Mouse (Mus musculus) midbrain, postnatal 0 days (tissue): Measurements from ENCODE around the gene Ap1b1. TPM values are rescaled to one million over a fixed set of nuclear protein-coding genes. Genes with fewer than 3 reads are reported as not detected.

ENCODE experiments used
- ATAC-seq: fragments of 200-750 bp; cut with Nextera tagmentation; 2 replicates; pipeline ENCODE4 v1.8.0; 2017; ENCODE audit warnings: moderate number of reproducible peaks, mild to moderate bottlenecking, moderate TSS enrichment, moderate library complexity; ENCODE audit not compliant: low FRiP score
- DNase-seq: peaks from one replicate; pipeline ENCODE4 v3.0.0-alpha.2; 2015; ENCODE audit warnings: low spot score
- H3K27ac ChIP-seq: fragments of 300-500 bp; sonication (generic); 2 replicates; pipeline ENCODE4 v1.5.1; 2014; ENCODE audit warnings: low read depth, mild to moderate bottlenecking, low read length, mixed read lengths
- H3K27me3 ChIP-seq: fragments of 300-500 bp; sonication (generic); 2 replicates; pipeline ENCODE4 v1.6.1; 2014; ENCODE audit warnings: low read length, control low read depth, mixed read lengths; ENCODE audit not compliant: insufficient read depth
- H3K36me3 ChIP-seq: fragments of 300-500 bp; sonication (generic); 2 replicates; pipeline ENCODE4 v1.6.1; 2014; ENCODE audit warnings: low read length, control low read depth, mixed read lengths; ENCODE audit not compliant: insufficient read depth
- H3K4me1 ChIP-seq: fragments of 300-500 bp; sonication (generic); 2 replicates; pipeline ENCODE4 v1.6.1; 2014; ENCODE audit warnings: mild to moderate bottlenecking, control low read depth, antibody characterized with exemption, low read length, mixed read lengths; ENCODE audit not compliant: insufficient read depth
- H3K4me2 ChIP-seq: fragments of 300-500 bp; sonication (generic); 2 replicates; pipeline ENCODE4 v1.6.1; 2014; ENCODE audit warnings: low read depth, mild to moderate bottlenecking, low read length, mixed read lengths; ENCODE audit not compliant: poor library complexity, severe bottlenecking
- H3K4me3 ChIP-seq: fragments of 300-500 bp; sonication (generic); 2 replicates; pipeline ENCODE4 v1.5.1; 2014; ENCODE audit warnings: low read depth, mild to moderate bottlenecking, low read length, moderate library complexity
- H3K9ac ChIP-seq: fragments of 300-500 bp; sonication (generic); replicated peaks from 2 replicates; pipeline ENCODE4 v1.6.1; 2014; ENCODE audit warnings: mild to moderate bottlenecking, low read length, moderate library complexity, mixed read lengths; ENCODE audit not compliant: poor library complexity, severe bottlenecking
- H3K9me3 ChIP-seq: fragments of 300-500 bp; sonication (generic); 2 replicates; pipeline ENCODE4 v1.6.1; 2016; ENCODE audit warnings: low read length, control low read depth
- CTCF ChIP-seq: IDR thresholded peaks from 2 replicates; pipeline ENCODE4 v1.5.1; 2016; ENCODE audit warnings: antibody characterized with exemption, mild to moderate bottlenecking
- WGBS: fragments of 180-500 bp; shearing (Covaris S2); extraction: QIAGEN DNeasy Blood & Tissue Kit; methylation state at CpG from one replicate; pipeline ENCODE4 v1.1.7; 2014; 5-methylcytosine and 5-hydroxymethylcytosine counted together
- microRNA-seq: library from miRNA; unstranded; fragments of <30 nt; microRNA quantifications from one replicate; pipeline ENCODE4, GENCODE M21; 2016; ENCODE audit warnings: borderline number of aligned reads
- polyA plus RNA-seq: library from polyadenylated mRNA; unstranded; fragments of >200 nt; fragmentation: Nextera tagmentation; extraction: Ambion mirVana; gene quantifications from 2 replicates; pipeline ENCODE4 v1.2.1, GENCODE M21; 2015
- total RNA-seq: library from RNA; depleted of rRNA; stranded (reverse); fragments of >200 nt; gene quantifications from 2 replicates; pipeline ENCODE4 v1.2.3, GENCODE M21; 2014; rRNA removed

Ap1b1 gene
- total and polyA plus RNA-seq, 2 experiments from 2014 or later, result 94.8 to 122 TPM

- 96% methylated on average over 1 of the region's 1 CpGs for WGBS
- H3K4me1 ChIP-seq, result no peaks in the 10 kb centered on the region
- DNase-seq (no peak), ATAC-seq (no peak)
- no peaks in the 10 kb centered on the region for H3K9me3 ChIP-seq
- H3K4me3 ChIP-seq, result no peak overlapping the region
- no peak for TF ChIP-seq CTCF
- H3K4me2 ChIP-seq, result no peak overlapping the region
- peaks cover 62% of the 10 kb centered on the region for H3K36me3 ChIP-seq
- no peaks in the 10 kb centered on the region for H3K27me3 ChIP-seq
- no peak overlapping the region for H3K27ac ChIP-seq
- no peak overlapping the region for H3K9ac ChIP-seq
Observed at GRCm38 (mm10) chr11:5089147-5089546, 102.5 kb downstream of the Ap1b1 start.

- Histone ChIP-seq H3K9ac (no peak overlapping the region), H3K27ac (no peak overlapping the region), H3K4me2 (no peak overlapping the region), H3K4me1 (no peaks in the 10 kb centered on the region), H3K27me3 (no peaks in the 10 kb centered on the region), H3K4me3 (no peak overlapping the region), H3K36me3 (peaks cover 39% of the 10 kb centered on the region), H3K9me3 (no peaks in the 10 kb centered on the region)
- TF ChIP-seq CTCF, result peak; percentile 60
- ATAC-seq, result no peak
- DNase-seq, result peak; percentile 33
- WGBS, result 29% methylated on average over 2 of the region's 2 CpGs
Observed at GRCm38 (mm10) chr11:5091706-5092105, 105.1 kb downstream of the Ap1b1 start.

Small RNAs within 50 kb of the gene (microRNA-seq; reads per million reads assigned to microRNA genes)
- gene Gm47296, result not detected

Other genes starting within 250 kb of the Ap1b1 start
- gene Cabp7, start 240.0 kb upstream of the Ap1b1 start, total RNA-seq, result 13.1 and 15.7 TPM in 2 replicates
- 1.8 and 2.1 TPM in 2 replicates for gene Cabp7, start 240.0 kb upstream of the Ap1b1 start, polyA plus RNA-seq
- 103 and 107 TPM in 2 replicates for gene Nf2, start 137.3 kb upstream of the Ap1b1 start, total RNA-seq
- 48.4 and 51.5 TPM in 2 replicates for gene Nf2, start 137.3 kb upstream of the Ap1b1 start, polyA plus RNA-seq
- 133 and 170 TPM in 2 replicates for gene Nipsnap1, start 112.9 kb upstream of the Ap1b1 start, total RNA-seq
- gene Nipsnap1, start 112.9 kb upstream of the Ap1b1 start, polyA plus RNA-seq, result 130 and 133 TPM in 2 replicates
- gene Thoc5, start 91.5 kb upstream of the Ap1b1 start, total RNA-seq, result 44.9 and 48.4 TPM in 2 replicates
- gene Thoc5, start 91.5 kb upstream of the Ap1b1 start, polyA plus RNA-seq, result 44.6 and 45.2 TPM in 2 replicates
- 13.0 and 15.7 TPM in 2 replicates for gene Nefh, start 38.8 kb upstream of the Ap1b1 start, total RNA-seq
- 7.7 and 8.3 TPM in 2 replicates for gene Nefh, start 38.8 kb upstream of the Ap1b1 start, polyA plus RNA-seq
- 3.1 and 6.2 TPM in 2 replicates for gene Rasl10a, start 71.3 kb downstream of the Ap1b1 start, total RNA-seq
- gene Rasl10a, start 71.3 kb downstream of the Ap1b1 start, polyA plus RNA-seq, result 3.6 and 4.6 TPM in 2 replicates
- 33.8 and 43.8 TPM in 2 replicates for gene Gas2l1, start 78.5 kb downstream of the Ap1b1 start, total RNA-seq
- gene Gas2l1, start 78.5 kb downstream of the Ap1b1 start, polyA plus RNA-seq, result 17.6 and 18.5 TPM in 2 replicates
- 48.0 and 67.1 TPM in 2 replicates for gene Rhbdd3, start 112.1 kb downstream of the Ap1b1 start, total RNA-seq
- 50.4 and 54.6 TPM in 2 replicates for gene Rhbdd3, start 112.1 kb downstream of the Ap1b1 start, polyA plus RNA-seq
- 315 and 338 TPM in 2 replicates for gene Ewsr1, start 112.4 kb downstream of the Ap1b1 start, total RNA-seq
- gene Ewsr1, start 112.4 kb downstream of the Ap1b1 start, polyA plus RNA-seq, result 353 and 371 TPM in 2 replicates
- gene Emid1, start 165.4 kb downstream of the Ap1b1 start, total RNA-seq, result 4.8 and 10.8 TPM in 2 replicates
- 14.5 and 16.9 TPM in 2 replicates for gene Emid1, start 165.4 kb downstream of the Ap1b1 start, polyA plus RNA-seq